In the genomic region with DNA sequence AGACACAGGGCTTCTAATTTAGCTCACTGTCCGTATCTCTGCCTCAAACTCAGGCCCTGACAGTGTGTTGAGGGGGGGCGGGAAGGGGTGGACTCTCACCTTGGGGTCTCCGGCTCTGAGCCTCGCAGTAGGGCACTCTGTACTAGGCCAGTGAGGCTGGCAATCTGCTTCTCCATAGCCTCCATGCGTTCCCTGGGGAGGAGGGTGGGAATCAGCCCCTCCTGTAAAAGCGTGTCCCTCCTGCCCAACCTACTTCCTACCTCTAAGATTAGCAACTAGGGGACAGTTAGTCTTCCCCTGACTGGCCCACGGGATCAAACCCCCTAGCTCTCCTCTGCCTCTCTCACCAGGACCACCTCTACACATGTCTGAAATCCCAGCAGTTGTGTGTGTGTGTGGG, we compare ENCODE assay signal across 10 mouse cellular contexts. TPM values are rescaled to one million over a fixed set of nuclear protein-coding genes. Genes with fewer than 3 reads are reported as not detected.
"Had no signal": no experiment of that assay in that cellular context is flagged by ENCODE, and none has a peak within 500 bp of the region (broad histone marks: within the 10 kb centered on the region; RNA-seq: fewer than 3 reads in every experiment).

No protein-coding gene starts in this region.

- H3K4me2 ChIP-seq: midbrain, embryonic 15.5 days had no signal

- H3K27ac ChIP-seq: liver, embryonic 15.5 days; midbrain, embryonic 15.5 days; neural tube, embryonic 12.5 days; stomach, postnatal 0 days had no signal

- H3K36me3 ChIP-seq: liver, embryonic 15.5 days; midbrain, embryonic 15.5 days had no signal

- H3K4me3 ChIP-seq: midbrain, embryonic 15.5 days had no signal

- H3K9me3 ChIP-seq: liver, embryonic 15.5 days; midbrain, embryonic 15.5 days; neural tube, embryonic 12.5 days had no signal

- H3K9ac ChIP-seq: liver, embryonic 15.5 days; midbrain, embryonic 15.5 days; neural tube, embryonic 12.5 days had no signal

- DNase-seq: kidney, adult 8-10 months; lung, adult 2 months had no signal

RNA-seq across cellular contexts. Expression of a gene that starts 33.5 kb away (rescaled TPM):
- total RNA-seq: layer of hippocampus, adult 18-20 months; left cerebral cortex, adult 18-20 months; megakaryocyte progenitor cell, adult 5-6 weeks; monocyte, adult 5-6 weeks had no signal

RNA-seq across cellular contexts. Expression of a gene that starts 42.3 kb away (rescaled TPM):
- total RNA-seq: megakaryocyte progenitor cell, adult 5-6 weeks had no signal
- polyA plus RNA-seq: liver, embryonic 15.5 days had no signal
